Mouse (Mus musculus): ENCODE measurements around the gene Csf2rb. TPM values are rescaled to one million over a fixed set of nuclear protein-coding genes. Genes with fewer than 3 reads are reported as not detected.

Csf2rb gene
- total and polyA plus RNA-seq, 3 experiments: 1.6 to 2.8 (median 2.2) TPM

GRCm38 (mm10) chr15:78298558-78298957 lies 27.0 kb upstream of the Csf2rb start:
- Histone ChIP-seq H3K79me2 (replicated peaks; ENCODE audit: control insufficient read depth, insufficient read depth, low read length) (no peaks in the 10 kb centered on the region), H3K27ac (no peak overlapping the region), H3K27me3 (ENCODE audit: control insufficient read depth, insufficient read depth, low read length) (no peaks in the 10 kb centered on the region), H3K36me3 (ENCODE audit: control insufficient read depth, insufficient read depth, low read length) (no peaks in the 10 kb centered on the region), H3K4me3 (no peak overlapping the region), H3K4me1 (ENCODE audit: control insufficient read depth, insufficient read depth, low read length) (peaks cover 3% of the 10 kb centered on the region), H3K9ac (ENCODE audit: low read depth, low read length) (no peak overlapping the region)
- DNase-seq: no peak
- WGBS: 93% methylated on average over 1 of the region's 1 CpGs
- TF ChIP-seq EP300 (IDR thresholded peaks at IDR 0.05; ENCODE audit: insufficient read depth, low read depth, low read length) (no peak), POLR2A (IDR thresholded peaks at IDR 0.05; ENCODE audit: insufficient read depth, low read depth, low read length) (no peak), CTCF (IDR thresholded peaks at IDR 0.05) (no peak)
- intact Hi-C loops (cut with DNase I): no loop called here

DNA sequence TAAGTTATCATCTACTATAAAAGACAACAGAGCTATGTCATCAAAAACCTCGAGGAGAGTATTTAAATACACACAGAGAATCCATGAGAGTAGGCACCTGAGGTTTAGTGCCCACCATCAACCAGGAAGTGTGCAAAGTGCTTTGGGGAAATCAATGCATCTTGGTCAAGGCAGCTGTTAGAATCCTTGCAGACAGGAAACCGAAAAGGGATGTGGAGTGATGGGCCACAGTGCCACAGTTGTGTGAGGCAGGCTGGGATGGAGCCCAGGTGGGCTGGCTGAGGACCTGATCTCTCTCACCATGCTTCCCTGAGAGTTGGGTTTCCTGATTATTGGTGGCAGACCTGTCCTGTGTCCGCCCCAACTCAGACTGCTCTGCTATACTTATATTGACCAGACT lies 25.9 kb upstream of the Csf2rb start:
- no peaks in the 10 kb centered on the region for H3K79me2 ChIP-seq (replicated peaks; ENCODE audit: control insufficient read depth, insufficient read depth, low read length)
- H3K9ac ChIP-seq (ENCODE audit: low read depth, low read length): no peak overlapping the region
- H3K4me3 ChIP-seq: no peak overlapping the region
- no peaks in the 10 kb centered on the region for H3K27me3 ChIP-seq (ENCODE audit: control insufficient read depth, insufficient read depth, low read length)
- WGBS: 79% methylated on average over 3 of the region's 3 CpGs
- DNase-seq: no peak
- no peak overlapping the region for H3K27ac ChIP-seq
- intact Hi-C loops (cut with DNase I): no loop called here
- TF ChIP-seq CTCF (IDR thresholded peaks at IDR 0.05): no peak
- TF ChIP-seq EP300 (IDR thresholded peaks at IDR 0.05; ENCODE audit: insufficient read depth, low read depth, low read length): no peak
- TF ChIP-seq POLR2A (IDR thresholded peaks at IDR 0.05; ENCODE audit: insufficient read depth, low read depth, low read length): no peak
- H3K4me1 ChIP-seq (ENCODE audit: control insufficient read depth, insufficient read depth, low read length): no peaks in the 10 kb centered on the region
- H3K36me3 ChIP-seq (ENCODE audit: control insufficient read depth, insufficient read depth, low read length): no peaks in the 10 kb centered on the region

GRCm38 (mm10) chr15:78300773-78301172 lies 24.8 kb upstream of the Csf2rb start:
- H3K27ac ChIP-seq: no peak overlapping the region
- H3K36me3 ChIP-seq (ENCODE audit: control insufficient read depth, insufficient read depth, low read length): no peaks in the 10 kb centered on the region
- H3K27me3 ChIP-seq (ENCODE audit: control insufficient read depth, insufficient read depth, low read length): no peaks in the 10 kb centered on the region
- H3K4me3 ChIP-seq: no peak overlapping the region
- H3K9ac ChIP-seq (ENCODE audit: low read depth, low read length): no peak overlapping the region
- intact Hi-C loops (cut with DNase I): no loop called here
- H3K79me2 ChIP-seq (replicated peaks; ENCODE audit: control insufficient read depth, insufficient read depth, low read length): no peaks in the 10 kb centered on the region
- H3K4me1 ChIP-seq (ENCODE audit: control insufficient read depth, insufficient read depth, low read length): no peaks in the 10 kb centered on the region; the same call in 1 of the 2 replicates
- TF ChIP-seq CTCF (IDR thresholded peaks at IDR 0.05): no peak
- no peak for TF ChIP-seq POLR2A (IDR thresholded peaks at IDR 0.05; ENCODE audit: insufficient read depth, low read depth, low read length)
- no peak for TF ChIP-seq EP300 (IDR thresholded peaks at IDR 0.05; ENCODE audit: insufficient read depth, low read depth, low read length)
- no peak for DNase-seq

GRCm38 (mm10) chr15:78302718-78303117 lies 22.8 kb upstream of the Csf2rb start:
- Histone ChIP-seq H3K4me3 (no peak overlapping the region), H3K9ac (ENCODE audit: low read depth, low read length) (no peak overlapping the region), H3K27ac (no peak overlapping the region), H3K4me1 (ENCODE audit: control insufficient read depth, insufficient read depth, low read length) (no peaks in the 10 kb centered on the region; the same call in 1 of the 2 replicates), H3K79me2 (replicated peaks; ENCODE audit: control insufficient read depth, insufficient read depth, low read length) (no peaks in the 10 kb centered on the region), H3K36me3 (ENCODE audit: control insufficient read depth, insufficient read depth, low read length) (no peaks in the 10 kb centered on the region), H3K27me3 (ENCODE audit: control insufficient read depth, insufficient read depth, low read length) (no peaks in the 10 kb centered on the region)
- 99% methylated on average over 4 of the region's 4 CpGs for WGBS
- intact Hi-C loops (cut with DNase I): no loop called here
- no peak for DNase-seq
- TF ChIP-seq EP300 (IDR thresholded peaks at IDR 0.05; ENCODE audit: insufficient read depth, low read depth, low read length) (no peak), POLR2A (IDR thresholded peaks at IDR 0.05; ENCODE audit: insufficient read depth, low read depth, low read length) (no peak), CTCF (IDR thresholded peaks at IDR 0.05) (no peak)

DNA sequence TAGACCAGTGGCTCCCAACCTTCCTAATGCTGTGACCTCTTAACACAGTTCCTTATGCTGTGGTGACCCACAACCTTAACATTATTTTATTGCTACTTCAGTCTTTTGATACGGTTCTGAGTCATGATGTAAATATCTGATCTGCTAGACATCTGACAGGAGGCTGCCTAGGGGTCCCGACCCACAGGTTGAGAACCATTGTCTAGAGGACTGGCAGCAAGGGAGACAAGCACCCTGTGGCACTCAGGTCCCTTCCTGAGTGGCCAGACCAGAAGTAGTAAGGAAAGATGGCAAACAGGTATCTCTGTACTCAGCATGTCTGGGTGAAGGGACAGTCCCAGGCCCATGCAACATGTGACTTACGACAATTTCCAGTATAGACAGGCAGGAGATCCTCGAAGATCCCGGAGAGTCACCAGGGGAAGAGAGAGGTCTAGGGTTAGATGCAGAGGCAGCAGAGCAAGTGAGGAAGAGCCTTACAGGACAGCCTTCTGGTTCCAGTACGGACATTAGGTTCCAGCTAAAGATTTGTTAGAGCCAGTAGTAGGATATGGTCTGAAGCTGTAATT lies 21.8 kb upstream of the Csf2rb start:
- Histone ChIP-seq H3K4me1 (ENCODE audit: control insufficient read depth, insufficient read depth, low read length) (no peaks in the 10 kb centered on the region; the same call in 1 of the 2 replicates), H3K9ac (ENCODE audit: low read depth, low read length) (no peak overlapping the region), H3K27ac (no peak overlapping the region), H3K27me3 (ENCODE audit: control insufficient read depth, insufficient read depth, low read length) (no peaks in the 10 kb centered on the region), H3K4me3 (no peak overlapping the region), H3K36me3 (ENCODE audit: control insufficient read depth, insufficient read depth, low read length) (no peaks in the 10 kb centered on the region), H3K79me2 (replicated peaks; ENCODE audit: control insufficient read depth, insufficient read depth, low read length) (no peaks in the 10 kb centered on the region)
- DNase-seq: no peak
- TF ChIP-seq POLR2A (IDR thresholded peaks at IDR 0.05; ENCODE audit: insufficient read depth, low read depth, low read length): no peak
- TF ChIP-seq CTCF (IDR thresholded peaks at IDR 0.05): no peak
- no peak for TF ChIP-seq EP300 (IDR thresholded peaks at IDR 0.05; ENCODE audit: insufficient read depth, low read depth, low read length)
- intact Hi-C loops (cut with DNase I): no loop called here
- 83% methylated on average over 6 of the region's 6 CpGs for WGBS

- no peak within 1 kb of the TSS for H3K4me3 ChIP-seq
Measured at GRCm38 (mm10) chr15:78305341-78305933, 20.1 kb upstream of the Csf2rb start, which contains the start of gene Csf2rb2. Gene Csf2rb2, minus strand, starts transcription at chr15:78305721.

More at GRCm38 (mm10) chr15:78305341-78305933, 20.1 kb upstream of the Csf2rb start, which contains the start of gene Csf2rb2:
- H3K27me3 ChIP-seq (ENCODE audit: control insufficient read depth, insufficient read depth, low read length): no peaks in the 10 kb centered on the region
- H3K36me3 ChIP-seq (ENCODE audit: control insufficient read depth, insufficient read depth, low read length): no peaks in the 10 kb centered on the region
- DNase-seq: peak in 1 of 2 experiments; percentile 32
- no peak within 1 kb of the TSS for H3K27ac ChIP-seq
- H3K79me2 ChIP-seq (replicated peaks; ENCODE audit: control insufficient read depth, insufficient read depth, low read length): no peaks in the 10 kb centered on the region
- 56% methylated on average over 10 of the region's 10 CpGs for WGBS
- no peak within 1 kb of the TSS for H3K9ac ChIP-seq (ENCODE audit: low read depth, low read length)
- peaks cover 3% of the 10 kb centered on the region; the same call in 1 of the 2 replicates for H3K4me1 ChIP-seq (ENCODE audit: control insufficient read depth, insufficient read depth, low read length)
- intact Hi-C loops (cut with DNase I): no loop called here
- TF ChIP-seq EP300 (IDR thresholded peaks at IDR 0.05; ENCODE audit: insufficient read depth, low read depth, low read length): no peak
